Mouse (Mus musculus) adrenal gland, adult 18-20 months (tissue): Measurements from ENCODE around the gene Svbp. TPM values are rescaled to one million over a fixed set of nuclear protein-coding genes. Genes with fewer than 3 reads are reported as not detected.
A peak's percentile ranks its signal among the peaks of the same experiment; 100 is the strongest.

Source experiments
- DNase-seq, 2 experiments: peaks; one replicate each; pipeline ENCODE4 v3.0.0; 2021 to 2022; ENCODE audit warnings: low spot score in 2 of 2
- total RNA-seq, 2 experiments: library from RNA; stranded (reverse); gene quantifications; 1 replicate in 1 of 2; 2 replicates in 1 of 2; pipeline ENCODE4 v1.2.3; 2021

The Svbp gene
- total RNA-seq, 2 experiments from 2014 or later = 13.8 to 17.0 TPM

DNA sequence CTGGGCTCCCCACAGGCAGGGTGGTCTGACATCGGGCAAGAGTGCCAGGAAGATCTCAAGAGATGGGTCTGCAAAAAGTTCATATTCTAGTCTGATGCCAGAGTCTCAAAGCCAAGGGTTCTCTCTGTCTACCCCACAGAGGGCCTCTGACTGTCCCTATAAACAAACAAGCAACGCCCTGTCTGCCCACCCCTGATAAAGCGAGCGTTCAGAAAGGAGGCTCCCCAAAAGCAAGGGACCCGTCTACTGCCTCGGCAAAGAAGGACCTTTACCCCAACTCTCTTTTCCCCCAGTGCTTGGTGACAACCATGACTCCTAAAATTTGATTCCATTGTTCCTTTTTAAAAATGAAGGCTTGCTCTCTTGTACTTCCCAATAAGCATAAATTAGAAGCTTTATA, 5.2 kb upstream of the Svbp start, which contains the start of gene Ermap:
Gene Ermap (minus strand): TSS at position 148 of the 400 bp plus-strand sequence.
- DNase-seq = no peak

DNA sequence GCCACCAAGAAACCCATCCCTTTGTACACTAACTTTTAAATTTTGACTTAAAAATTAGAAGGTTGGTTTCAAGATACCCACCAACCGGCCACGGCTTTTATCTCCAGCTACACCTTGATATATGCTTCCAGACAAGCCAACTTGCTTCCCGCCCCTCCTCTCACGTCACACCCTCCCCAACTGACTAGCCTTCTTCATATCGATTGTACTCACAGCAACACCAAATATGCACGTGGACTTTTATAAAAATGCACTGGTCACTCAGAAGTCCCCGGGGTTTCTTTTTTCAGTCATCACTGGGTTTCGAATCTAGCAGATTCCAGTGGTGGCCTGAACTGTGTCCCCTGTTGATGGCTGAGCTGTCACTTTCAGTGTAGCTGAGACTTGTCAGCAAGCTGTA, 4.5 kb upstream of the Svbp start:
- no peak for DNase-seq

DNA sequence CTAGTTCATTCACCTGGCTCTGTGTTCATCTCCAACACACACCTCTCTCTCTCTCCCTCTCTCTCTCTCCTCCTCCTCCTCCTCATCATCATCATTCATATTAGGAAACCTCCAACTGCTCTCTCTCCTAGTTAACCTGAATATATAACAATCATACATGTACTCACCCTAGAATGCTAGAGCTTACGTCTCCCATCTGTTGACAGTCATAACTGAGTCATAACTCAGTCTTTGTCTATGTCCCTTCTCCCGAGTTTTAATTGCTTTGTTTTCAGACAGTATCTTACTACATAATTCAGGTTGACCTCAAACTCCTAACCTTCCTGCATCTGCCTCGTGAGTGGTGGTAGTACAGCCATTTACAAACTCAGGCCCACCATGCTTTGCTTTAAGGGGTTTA, 3.8 kb upstream of the Svbp start:
- no peak for DNase-seq

- no peak for DNase-seq
Observed at GRCm38 (mm10) chr4:119192757-119193156, 2.3 kb upstream of the Svbp start.

DNA sequence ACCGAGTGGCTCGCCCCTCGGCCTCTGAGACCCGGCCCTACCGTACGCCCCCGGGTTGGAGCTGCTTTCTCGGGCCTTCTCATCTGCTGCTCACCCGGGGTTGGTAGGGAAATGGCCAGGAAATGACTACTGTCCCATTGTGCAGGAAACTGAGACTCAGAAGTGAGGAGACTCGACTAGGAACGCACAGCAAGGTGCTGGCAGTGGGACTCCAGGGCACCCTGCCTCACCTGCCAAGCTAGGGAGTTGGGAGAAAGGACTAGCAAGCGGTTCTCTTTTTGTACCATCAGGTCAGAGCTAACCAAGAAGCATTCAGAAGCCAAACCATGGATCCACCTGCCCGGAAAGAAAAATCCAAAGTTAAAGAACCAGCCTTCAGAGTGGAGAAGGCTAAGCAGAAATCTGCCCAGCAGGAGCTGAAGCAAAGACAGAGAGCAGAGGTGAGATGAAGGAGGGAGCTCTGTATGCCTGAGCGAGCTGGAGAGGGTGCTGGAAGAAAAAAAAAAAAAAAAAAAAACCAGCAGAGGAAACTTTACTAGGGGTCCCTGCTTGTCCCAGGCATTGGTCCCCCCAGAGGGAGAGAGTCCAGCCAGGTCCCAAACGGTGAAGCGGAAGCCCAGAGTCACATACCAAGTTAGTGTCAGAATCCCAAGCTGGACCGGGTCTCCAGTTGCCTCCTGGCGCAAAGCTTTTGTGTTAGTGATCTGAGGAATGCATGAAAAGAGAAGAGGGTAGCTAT, 645 bp downstream of the Svbp start:
- DNase-seq = no peak

GRCm38 (mm10) chr4:119198105-119198504, 3.0 kb downstream of the Svbp start:
- DNase-seq = no peak

GRCm38 (mm10) chr4:119204672-119205071, 9.6 kb downstream of the Svbp start:
- DNase-seq = peak in 1 of 2 experiments; percentile 61

GRCm38 (mm10) chr4:119216667-119217066, 21.6 kb downstream of the Svbp start:
- no peak for DNase-seq

DNA sequence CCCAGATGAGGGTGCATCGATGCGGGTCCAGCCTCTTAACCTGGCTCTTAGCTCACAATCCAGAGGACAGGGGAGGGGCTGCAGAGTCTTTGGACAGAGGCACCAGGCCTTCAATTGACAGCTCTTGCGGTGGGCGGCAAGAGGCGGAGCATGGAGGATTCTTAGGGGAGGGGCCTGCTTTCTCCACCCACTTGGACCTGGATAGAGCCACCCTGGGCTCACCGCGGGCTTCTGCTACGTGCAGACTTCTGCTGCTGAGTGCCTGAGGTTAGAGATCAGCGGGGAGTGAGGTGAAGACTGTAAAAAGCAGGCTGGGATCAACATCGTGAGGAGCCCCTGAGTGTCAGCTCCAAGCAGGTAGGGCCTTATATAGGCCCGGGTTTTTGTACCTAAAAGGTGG, 23.1 kb downstream of the Svbp start, which contains the start of gene Tmem269:
Gene Tmem269 (minus strand): TSS at position 49 of the 400 bp plus-strand sequence.
- DNase-seq = no peak

- peak in 1 of 2 experiments; percentile 40 for DNase-seq
Observed at GRCm38 (mm10) chr4:119223696-119224095, 28.6 kb downstream of the Svbp start.

DNA sequence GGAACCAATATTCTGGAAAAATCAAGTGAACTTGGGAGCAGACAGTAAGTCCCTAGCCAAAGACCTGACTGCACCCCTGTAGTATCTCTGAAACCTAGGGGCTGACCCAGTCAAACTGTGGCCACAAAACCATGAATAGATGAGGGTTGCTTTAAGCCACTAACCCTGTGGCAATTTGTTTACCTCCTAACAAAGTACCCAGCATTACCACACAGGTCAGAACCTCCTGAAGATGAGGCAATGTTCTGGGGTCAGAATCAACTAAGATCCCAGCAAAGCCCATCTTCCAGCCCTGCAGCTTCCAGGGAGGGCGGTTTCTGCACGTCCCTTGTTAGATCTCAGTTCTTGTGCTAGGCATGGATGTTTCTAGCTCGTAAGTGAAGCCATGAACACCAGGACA, 29.4 kb downstream of the Svbp start:
- DNase-seq = no peak

DNA sequence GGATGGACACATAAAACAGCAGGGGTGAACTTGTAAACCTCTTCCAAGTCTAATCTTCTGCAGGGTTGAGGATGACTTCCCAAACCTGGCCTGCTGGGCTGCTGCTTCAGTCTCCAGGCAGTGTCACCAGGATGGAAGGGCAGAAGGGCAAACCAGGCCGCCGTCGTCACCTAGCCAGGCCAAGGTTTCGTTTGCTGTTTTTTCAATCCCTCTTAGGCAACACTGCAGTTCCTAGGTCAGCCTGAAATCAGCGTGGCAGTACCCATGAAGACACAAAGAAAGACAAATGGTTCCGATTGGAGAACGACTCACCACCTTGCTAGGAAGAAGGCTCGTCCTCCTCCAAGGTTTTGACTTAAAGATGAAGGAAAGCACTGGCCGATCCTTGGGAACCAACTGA, 30.6 kb downstream of the Svbp start:
- DNase-seq = no peak

- no peak for DNase-seq
Observed at GRCm38 (mm10) chr4:119226751-119227150, 31.6 kb downstream of the Svbp start.

- DNase-seq = peak; percentile 95 to 96
Observed at GRCm38 (mm10) chr4:119232410-119233255, 37.5 kb downstream of the Svbp start, which contains the start of the genes AU022252 and P3h1. Gene AU022252 (minus strand): TSS chr4:119232712. Gene P3h1 (plus strand): TSS chr4:119232915.

GRCm38 (mm10) chr4:119233256-119233901, 38.3 kb downstream of the Svbp start:
- peak; percentile 45 to 51 for DNase-seq

DNA sequence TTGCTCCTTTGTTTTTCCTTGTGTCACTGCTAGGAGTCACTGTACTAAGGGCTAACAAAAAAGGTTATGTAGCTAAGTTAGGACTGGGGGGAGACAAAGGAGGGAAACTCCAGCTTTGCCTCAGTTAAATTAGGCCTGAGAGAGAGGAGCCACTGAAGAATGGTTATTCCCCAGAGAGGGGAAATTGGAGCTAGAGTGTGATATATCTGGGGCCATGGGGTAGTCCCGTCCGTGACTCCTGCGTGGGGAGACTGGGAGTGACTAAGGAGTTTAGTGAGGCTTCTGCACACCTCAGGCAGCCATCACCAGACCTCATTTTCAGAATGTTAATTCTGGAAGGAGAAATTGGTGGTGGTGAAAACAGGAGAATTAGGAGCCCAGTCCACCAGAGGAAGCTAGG, 39.2 kb downstream of the Svbp start:
- DNase-seq = no peak

DNA sequence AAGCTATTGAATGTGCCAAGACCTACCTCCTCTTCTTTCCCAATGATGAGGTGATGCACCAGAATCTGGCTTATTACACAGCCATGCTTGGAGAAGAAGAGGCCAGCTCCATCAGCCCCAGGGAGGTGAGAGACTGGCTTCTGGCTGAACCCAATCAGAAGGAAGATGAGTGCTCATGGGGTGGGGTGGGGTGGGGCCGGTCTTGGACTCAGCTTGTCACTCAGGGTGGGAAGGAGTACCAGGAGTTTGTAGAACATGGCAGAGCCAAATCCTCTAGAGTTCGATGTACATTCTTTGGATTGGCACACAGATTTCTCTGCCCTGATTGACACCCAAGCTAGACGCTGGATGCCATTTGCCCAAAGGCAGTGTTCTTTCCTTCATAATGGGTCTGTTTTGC, 43.6 kb downstream of the Svbp start:
- no peak for DNase-seq

DNA sequence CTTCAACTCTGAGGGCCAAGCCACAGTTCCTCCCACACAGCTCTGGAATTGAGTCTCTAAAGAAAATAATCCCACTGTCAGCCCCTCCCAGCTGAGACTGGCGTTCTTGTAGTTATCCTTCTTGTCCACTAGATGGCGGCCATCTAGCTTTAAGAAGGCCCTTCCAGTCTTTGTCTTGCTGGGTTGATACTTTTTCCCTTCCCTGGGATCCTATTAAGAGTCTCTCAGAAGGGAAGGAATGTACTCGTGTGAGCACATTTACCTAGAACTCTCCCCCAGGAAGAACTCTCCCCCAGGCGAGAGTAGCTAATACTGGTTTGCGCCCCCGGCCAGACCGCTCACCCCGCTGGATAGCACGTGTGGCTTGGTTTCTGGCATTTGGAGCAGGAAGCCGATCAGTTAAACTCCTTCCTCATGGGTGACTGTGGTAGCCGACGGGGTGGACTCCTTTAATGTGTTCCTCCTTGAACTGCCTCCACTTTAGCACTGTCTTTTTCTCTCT, 44.1 kb downstream of the Svbp start:
- no peak for DNase-seq

GRCm38 (mm10) chr4:119241664-119242063, 46.6 kb downstream of the Svbp start:
- DNase-seq = no peak

GRCm38 (mm10) chr4:119242571-119242970, 47.5 kb downstream of the Svbp start:
- no peak for DNase-seq
